Mouse (Mus musculus) limb, embryonic 10.5 days (tissue): ENCODE results near the gene Tctn3. TPM values are rescaled to one million over a fixed set of nuclear protein-coding genes. Genes with fewer than 3 reads are reported as not detected.

Experiments
- DNase-seq: peaks from one replicate; pipeline ENCODE4 v3.0.0-alpha.2; 2017; ENCODE audit warnings: low spot score
- H3K27ac ChIP-seq: fragments of 300-500 bp; sonication (generic); 2 replicates; pipeline ENCODE4 v1.5.1; 2016; ENCODE audit warnings: mild to moderate bottlenecking
- H3K27me3 ChIP-seq: fragments of 300-500 bp; sonication (generic); 2 replicates; pipeline ENCODE4 v1.6.1; 2016; ENCODE audit warnings: low read depth, mild to moderate bottlenecking; ENCODE audit not compliant: poor library complexity, severe bottlenecking
- H3K36me3 ChIP-seq: fragments of 300-500 bp; sonication (generic); 2 replicates; pipeline ENCODE4 v1.6.1; 2016; ENCODE audit warnings: mild to moderate bottlenecking, moderate library complexity
- H3K4me1 ChIP-seq: fragments of 300-500 bp; sonication (generic); 2 replicates; pipeline ENCODE4 v1.6.1; 2016
- H3K4me3 ChIP-seq: fragments of 300-500 bp; sonication (generic); 2 replicates; pipeline ENCODE4 v1.5.1; 2016; ENCODE audit warnings: mild to moderate bottlenecking, moderate library complexity
- H3K9me3 ChIP-seq: fragments of 300-500 bp; sonication (generic); replicated peaks from 2 replicates; pipeline ENCODE4 v1.6.1; 2016; ENCODE audit warnings: mild to moderate bottlenecking
- WGBS: fragments of 180-500 bp; shearing (Covaris S2); methylation state at CpG from one replicate; pipeline ENCODE4 v1.1.7; 2016; 5-methylcytosine and 5-hydroxymethylcytosine counted together
- polyA plus RNA-seq: library from polyadenylated mRNA; unstranded; fragments of >200 nt; fragmentation: Nextera tagmentation; extraction: Ambion mirVana; gene quantifications from 2 replicates; pipeline ENCODE4 v1.2.1, GENCODE M21; 2016

Tctn3 gene
- 9.2 and 9.4 TPM in 2 replicates for polyA plus RNA-seq

GRCm38 (mm10) chr19:40611830-40612506 lies at the start of gene Tctn3, which contains the start of gene Entpd1:
Gene Tctn3 (minus strand): TSS chr19:40612233.
Gene Entpd1 (plus strand): TSS chr19:40612366.
- Histone ChIP-seq H3K36me3 (peaks cover 22% of the 10 kb centered on the region), H3K27ac (peak within 1 kb of the TSS; percentile 66), H3K4me3 (peak within 1 kb of the TSS; percentile 72), H3K4me1 (peaks cover 8% of the 10 kb centered on the region), H3K27me3 (no peaks in the 10 kb centered on the region), H3K9me3 (no peaks in the 10 kb centered on the region)
- WGBS, result under 1% methylated on average over 45 of the region's 45 CpGs
- DNase-seq, result peak; percentile 99

GRCm38 (mm10) chr19:40661108-40661507 lies 49.1 kb upstream of the Tctn3 start:
- no peak for DNase-seq
- Histone ChIP-seq H3K4me1 (peaks cover 22% of the 10 kb centered on the region), H3K4me3 (no peak overlapping the region; the same call in 1 of the 2 replicates), H3K9me3 (no peaks in the 10 kb centered on the region), H3K27me3 (peaks cover 14% of the 10 kb centered on the region; the same call in 1 of the 2 replicates), H3K36me3 (no peaks in the 10 kb centered on the region), H3K27ac (no peak overlapping the region)
- 85% methylated on average over 2 of the region's 2 CpGs for WGBS

GRCm38 (mm10) chr19:40660510-40660909 lies 48.5 kb upstream of the Tctn3 start:
- DNase-seq, result peak; percentile 41
- WGBS, result 14% methylated on average over 9 of the region's 9 CpGs
- peak overlapping the region; percentile 72 for H3K27ac ChIP-seq

GRCm38 (mm10) chr19:40659651-40660478 lies 47.8 kb upstream of the Tctn3 start:
- 3% methylated on average over 16 of the region's 16 CpGs for WGBS
- Histone ChIP-seq H3K9me3 (no peaks in the 10 kb centered on the region), H3K27me3 (peaks cover 14% of the 10 kb centered on the region; the same call in 1 of the 2 replicates), H3K4me1 (peaks cover 22% of the 10 kb centered on the region), H3K36me3 (no peaks in the 10 kb centered on the region), H3K4me3 (peak overlapping the region; percentile 43), H3K27ac (peak overlapping the region; percentile 72)
- peak; percentile 43 for DNase-seq

More at GRCm38 (mm10) chr19:40660510-40660909, 48.5 kb upstream of the Tctn3 start:
- no peaks in the 10 kb centered on the region for H3K9me3 ChIP-seq
- H3K4me1 ChIP-seq, result peaks cover 22% of the 10 kb centered on the region
- H3K4me3 ChIP-seq, result peak overlapping the region; percentile 43
- no peaks in the 10 kb centered on the region for H3K36me3 ChIP-seq
- H3K27me3 ChIP-seq, result peaks cover 14% of the 10 kb centered on the region; the same call in 1 of the 2 replicates

- WGBS, result 40% methylated on average over 5 of the region's 5 CpGs
- peaks cover 14% of the 10 kb centered on the region; the same call in 1 of the 2 replicates for H3K27me3 ChIP-seq
- H3K27ac ChIP-seq, result no peak overlapping the region
- no peaks in the 10 kb centered on the region for H3K9me3 ChIP-seq
- H3K4me3 ChIP-seq, result no peak overlapping the region
- peaks cover 22% of the 10 kb centered on the region for H3K4me1 ChIP-seq
- DNase-seq, result no peak
- no peaks in the 10 kb centered on the region for H3K36me3 ChIP-seq
Observed at GRCm38 (mm10) chr19:40658935-40659334, 46.9 kb upstream of the Tctn3 start.

GRCm38 (mm10) chr19:40658281-40658680 lies 46.2 kb upstream of the Tctn3 start:
- no peaks in the 10 kb centered on the region for H3K36me3 ChIP-seq
- H3K27me3 ChIP-seq, result peaks cover 14% of the 10 kb centered on the region; the same call in 1 of the 2 replicates
- WGBS, result 75% methylated on average over 6 of the region's 6 CpGs

GRCm38 (mm10) chr19:40656207-40656606 lies 44.2 kb upstream of the Tctn3 start:
- DNase-seq, result no peak
- H3K27me3 ChIP-seq, result peaks cover 11% of the 10 kb centered on the region; the same call in 1 of the 2 replicates
- H3K4me3 ChIP-seq, result no peak overlapping the region
- H3K27ac ChIP-seq, result no peak overlapping the region
- 88% methylated on average over 5 of the region's 5 CpGs for WGBS
- peaks cover 15% of the 10 kb centered on the region for H3K4me1 ChIP-seq
- H3K9me3 ChIP-seq, result no peaks in the 10 kb centered on the region
- H3K36me3 ChIP-seq, result no peaks in the 10 kb centered on the region

More at GRCm38 (mm10) chr19:40658281-40658680, 46.2 kb upstream of the Tctn3 start:
- H3K4me1 ChIP-seq, result peaks cover 21% of the 10 kb centered on the region
- no peak overlapping the region for H3K27ac ChIP-seq
- DNase-seq, result no peak
- no peak overlapping the region for H3K4me3 ChIP-seq
- H3K9me3 ChIP-seq, result no peaks in the 10 kb centered on the region

- Histone ChIP-seq H3K36me3 (no peaks in the 10 kb centered on the region), H3K27ac (no peak overlapping the region), H3K9me3 (no peaks in the 10 kb centered on the region), H3K27me3 (no peaks in the 10 kb centered on the region), H3K4me1 (peaks cover 12% of the 10 kb centered on the region), H3K4me3 (no peak overlapping the region)
- no peak for DNase-seq
- 76% methylated on average over 5 of the region's 5 CpGs for WGBS
Observed at GRCm38 (mm10) chr19:40650090-40650489, 38.1 kb upstream of the Tctn3 start.

- H3K27me3 ChIP-seq, result no peaks in the 10 kb centered on the region
- H3K36me3 ChIP-seq, result no peaks in the 10 kb centered on the region
- no peaks in the 10 kb centered on the region for H3K9me3 ChIP-seq
- 70% methylated on average over 9 of the region's 9 CpGs for WGBS
- peaks cover 12% of the 10 kb centered on the region for H3K4me1 ChIP-seq
- no peak for DNase-seq
- no peak overlapping the region for H3K27ac ChIP-seq
- no peak overlapping the region for H3K4me3 ChIP-seq
Observed at GRCm38 (mm10) chr19:40647319-40648158, 35.5 kb upstream of the Tctn3 start.

- H3K4me3 ChIP-seq, result no peak overlapping the region
- no peak for DNase-seq
- no peaks in the 10 kb centered on the region for H3K36me3 ChIP-seq
- peaks cover 12% of the 10 kb centered on the region for H3K4me1 ChIP-seq
- 29% methylated on average over 6 of the region's 6 CpGs for WGBS
- no peak overlapping the region for H3K27ac ChIP-seq
- H3K9me3 ChIP-seq, result no peaks in the 10 kb centered on the region
- no peaks in the 10 kb centered on the region for H3K27me3 ChIP-seq
Observed at GRCm38 (mm10) chr19:40646379-40646778, 34.3 kb upstream of the Tctn3 start.

GRCm38 (mm10) chr19:40643846-40644245 lies 31.8 kb upstream of the Tctn3 start:
- peaks cover 12% of the 10 kb centered on the region for H3K4me1 ChIP-seq
- H3K27ac ChIP-seq, result no peak overlapping the region
- no peak for DNase-seq
- no peaks in the 10 kb centered on the region for H3K9me3 ChIP-seq
- 89% methylated on average over 1 of the region's 1 CpGs for WGBS
- H3K4me3 ChIP-seq, result no peak overlapping the region
- H3K27me3 ChIP-seq, result no peaks in the 10 kb centered on the region
- no peaks in the 10 kb centered on the region for H3K36me3 ChIP-seq

GRCm38 (mm10) chr19:40640799-40641198 lies 28.8 kb upstream of the Tctn3 start:
- no peaks in the 10 kb centered on the region for H3K36me3 ChIP-seq
- no peaks in the 10 kb centered on the region for H3K27me3 ChIP-seq
- no peaks in the 10 kb centered on the region for H3K9me3 ChIP-seq
- 90% methylated on average over 2 of the region's 2 CpGs for WGBS
- no peak for DNase-seq
- H3K4me3 ChIP-seq, result no peak overlapping the region
- H3K4me1 ChIP-seq, result no peaks in the 10 kb centered on the region
- no peak overlapping the region for H3K27ac ChIP-seq
